Mouse (Mus musculus) thymus, adult 2 months (tissue): ENCODE measurements around the gene Tle6.

Experiments
- CTCF ChIP-seq: fragments of 200-500 bp; IDR thresholded peaks from 2 replicates; pipeline ENCODE4 v1.5.1; 2012; ENCODE audit warnings: mild to moderate bottlenecking, control low read depth, low read length, moderate library complexity, borderline replicate concordance; ENCODE audit not compliant: control insufficient read depth, poor library complexity, insufficient read depth; ENCODE audit errors: extremely low read depth
- POLR2A ChIP-seq: fragments of 200-500 bp; IDR thresholded peaks from 2 replicates; pipeline ENCODE4 v1.6.1; 2012; ENCODE audit warnings: mild to moderate bottlenecking, low read length, control low read depth, moderate library complexity; ENCODE audit not compliant: control insufficient read depth, poor library complexity, insufficient read depth; ENCODE audit errors: extremely low read depth

DNA sequence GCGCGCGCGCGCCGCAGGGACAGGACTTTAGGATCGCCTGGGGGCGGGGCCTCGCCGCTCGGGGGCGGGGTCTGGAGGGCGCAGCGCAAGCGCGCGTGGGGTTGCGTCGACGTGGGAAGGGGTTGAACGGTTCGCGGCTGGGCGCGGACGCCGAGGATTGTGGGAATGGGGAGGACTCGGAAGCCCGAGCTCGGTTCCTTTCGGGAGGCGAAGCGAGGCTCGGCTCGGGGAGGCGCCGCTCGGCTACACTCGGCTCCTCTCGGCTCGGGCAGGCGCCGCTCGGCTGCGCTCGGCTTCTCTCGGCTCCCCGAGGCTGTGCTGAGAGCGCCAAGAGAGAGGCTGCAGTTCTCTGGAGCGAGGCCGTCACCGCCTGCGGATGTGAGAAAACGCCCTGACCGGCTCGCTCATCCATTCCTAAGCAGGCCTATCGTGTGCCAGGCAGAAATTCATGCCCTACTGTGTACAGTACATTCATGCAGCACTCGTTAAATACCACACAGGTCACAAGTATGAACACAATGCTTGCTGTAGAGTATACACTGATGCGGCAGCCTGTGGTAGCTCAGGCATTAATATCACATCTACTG is 55.6 kb downstream of the Tle6 start, which contains the start of gene Gna11:
- TF ChIP-seq CTCF: 0 out of 2 replicates have a peak, but pooled peaks have one; percentile 60
- peak; percentile 72 for TF ChIP-seq POLR2A
